Mouse (Mus musculus) embryonic facial prominence, embryonic 12.5 days (tissue): Measurements from ENCODE around the gene Ddx24. TPM values are rescaled to one million over a fixed set of nuclear protein-coding genes. Genes with fewer than 3 reads are reported as not detected.

Experiments used
- ATAC-seq: fragments of 200-750 bp; cut with Nextera tagmentation; 2 replicates; pipeline ENCODE4 v1.8.0; 2017; ENCODE audit not compliant: insufficient number of reproducible peaks, insufficient read depth, low FRiP score, low TSS enrichment
- H3K27ac ChIP-seq: fragments of 300-500 bp; sonication (generic); 2 replicates; pipeline ENCODE4 v1.5.1; 2016; ENCODE audit warnings: mild to moderate bottlenecking
- H3K27me3 ChIP-seq: fragments of 300-500 bp; sonication (generic); 2 replicates; pipeline ENCODE4 v1.6.1; 2016; ENCODE audit warnings: mild to moderate bottlenecking, moderate library complexity
- H3K36me3 ChIP-seq: fragments of 300-500 bp; sonication (generic); 2 replicates; pipeline ENCODE4 v1.6.1; 2016; ENCODE audit warnings: mild to moderate bottlenecking
- H3K4me1 ChIP-seq: fragments of 300-500 bp; sonication (generic); 2 replicates; pipeline ENCODE4 v1.6.1; 2016
- H3K4me2 ChIP-seq: fragments of 300-500 bp; sonication (generic); replicated peaks from 2 replicates; pipeline ENCODE4 v1.6.1; 2016; ENCODE audit warnings: mild to moderate bottlenecking, moderate library complexity
- H3K4me3 ChIP-seq: fragments of 300-500 bp; sonication (generic); 2 replicates; pipeline ENCODE4 v1.5.1; 2016; ENCODE audit warnings: mild to moderate bottlenecking
- H3K9ac ChIP-seq: fragments of 300-500 bp; sonication (generic); 2 replicates; pipeline ENCODE4 v1.6.1; 2016; ENCODE audit warnings: mild to moderate bottlenecking, moderate library complexity
- H3K9me3 ChIP-seq: fragments of 300-500 bp; sonication (generic); 2 replicates; pipeline ENCODE4 v1.6.1; 2016; ENCODE audit warnings: mild to moderate bottlenecking, moderate library complexity
- WGBS: fragments of 180-500 bp; shearing (Covaris S2); methylation state at CpG from one replicate; pipeline ENCODE4 v1.1.7; 2016; 5-methylcytosine and 5-hydroxymethylcytosine counted together
- polyA plus RNA-seq: library from polyadenylated mRNA; unstranded; fragments of >200 nt; fragmentation: Nextera tagmentation; extraction: Ambion mirVana; gene quantifications from 2 replicates; pipeline ENCODE4 v1.2.1, GENCODE M21; 2016

Gene Ddx24
- polyA plus RNA-seq, 1 experiment from 2014 or later, result 121 TPM

DNA sequence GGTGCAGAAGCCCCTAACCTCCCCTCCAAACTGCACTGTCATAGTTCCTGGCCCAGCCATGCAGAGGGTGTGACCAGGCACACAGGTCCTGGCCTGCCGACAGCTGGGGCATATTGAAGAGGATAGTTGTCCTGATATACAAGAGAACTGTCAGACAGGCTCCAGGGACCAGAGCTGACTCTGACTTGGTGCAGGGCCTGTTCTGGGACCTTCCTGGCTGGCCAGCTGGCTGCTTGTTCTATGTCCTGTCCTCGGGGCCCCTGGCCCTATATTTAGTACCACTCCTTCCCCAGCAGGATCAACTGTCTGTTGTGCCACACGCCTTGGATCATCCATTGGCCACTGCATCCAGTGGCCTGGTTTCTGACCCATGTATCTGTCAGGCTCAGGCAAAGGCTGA, 63.3 kb downstream of the Ddx24 start:
- no peaks in the 10 kb centered on the region for H3K36me3 ChIP-seq
- no peaks in the 10 kb centered on the region for H3K9me3 ChIP-seq
- no peak overlapping the region for H3K4me2 ChIP-seq
- no peak overlapping the region for H3K9ac ChIP-seq
- no peak overlapping the region for H3K27ac ChIP-seq
- no peak for ATAC-seq
- 0 out of 2 replicates have a peak, but pooled peaks cover 5% of the 10 kb centered on the region for H3K4me1 ChIP-seq
- H3K27me3 ChIP-seq, result no peaks in the 10 kb centered on the region
- no peak overlapping the region for H3K4me3 ChIP-seq
- WGBS, result 69% methylated on average over 3 of the region's 3 CpGs

- no peaks in the 10 kb centered on the region for H3K36me3 ChIP-seq
- no peak overlapping the region for H3K4me3 ChIP-seq
- 0 out of 2 replicates have a peak, but pooled peaks cover 5% of the 10 kb centered on the region for H3K4me1 ChIP-seq
- H3K27me3 ChIP-seq, result no peaks in the 10 kb centered on the region
- no peak overlapping the region for H3K4me2 ChIP-seq
- H3K27ac ChIP-seq, result no peak overlapping the region
- ATAC-seq, result no peak
- H3K9ac ChIP-seq, result no peak overlapping the region
- no peaks in the 10 kb centered on the region for H3K9me3 ChIP-seq
- 86% methylated on average over 17 of the region's 17 CpGs for WGBS
These were observed 63.9 kb downstream of the Ddx24 start for GRCm38 (mm10) chr12:103361539-103362307.

GRCm38 (mm10) chr12:103360812-103361211, 64.8 kb downstream of the Ddx24 start:
- no peaks in the 10 kb centered on the region for H3K27me3 ChIP-seq
- H3K4me2 ChIP-seq, result no peak overlapping the region
- no peak overlapping the region for H3K4me3 ChIP-seq
- H3K27ac ChIP-seq, result no peak overlapping the region
- H3K36me3 ChIP-seq, result no peaks in the 10 kb centered on the region
- H3K4me1 ChIP-seq, result 0 out of 2 replicates have a peak, but pooled peaks cover 5% of the 10 kb centered on the region
- ATAC-seq, result no peak
- H3K9me3 ChIP-seq, result no peaks in the 10 kb centered on the region
- H3K9ac ChIP-seq, result no peak overlapping the region
- WGBS, result 81% methylated on average over 8 of the region's 8 CpGs

DNA sequence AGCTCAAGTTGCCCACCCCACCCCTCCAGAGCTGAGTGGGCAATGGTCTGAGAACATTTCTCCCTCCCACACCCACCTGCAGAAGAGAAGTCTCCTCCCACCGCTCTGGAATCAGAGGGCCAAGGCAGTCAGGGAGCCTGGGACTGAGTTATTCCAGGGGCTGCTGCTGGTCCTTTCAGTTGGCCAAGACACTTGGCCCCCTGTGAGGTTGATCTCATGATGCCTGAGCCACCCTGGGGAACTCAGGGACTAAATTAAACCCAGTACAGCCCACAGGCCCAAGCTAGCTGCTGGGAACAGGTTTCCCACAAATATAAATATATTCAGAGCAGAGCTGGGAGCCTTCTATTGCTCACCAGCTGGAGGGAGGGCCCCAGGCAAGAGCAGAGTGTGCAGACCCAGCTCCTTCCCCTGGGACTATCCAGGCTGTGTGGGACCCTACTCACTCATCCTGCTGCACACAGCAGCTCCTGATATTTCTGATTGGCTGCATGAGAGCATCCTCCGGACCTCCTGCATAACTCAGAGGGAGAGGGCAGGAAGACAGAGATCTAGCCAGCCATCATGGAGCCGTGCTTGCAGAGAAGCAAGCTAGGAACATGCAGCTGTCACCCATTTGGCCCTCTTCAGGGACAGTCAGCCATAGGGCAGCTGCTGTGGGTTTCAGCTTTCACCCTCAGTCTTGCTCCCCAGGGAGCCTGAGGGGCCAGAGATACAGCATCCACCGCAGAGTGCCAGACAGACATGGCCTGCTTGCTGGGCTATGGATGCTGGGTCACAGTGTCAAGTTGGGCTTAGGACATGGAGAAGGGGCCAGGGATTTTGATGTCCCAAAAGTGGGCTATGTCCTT, 66.5 kb downstream of the Ddx24 start:
- Histone ChIP-seq H3K9ac (no peak overlapping the region), H3K27me3 (no peaks in the 10 kb centered on the region), H3K27ac (no peak overlapping the region), H3K36me3 (no peaks in the 10 kb centered on the region), H3K4me3 (no peak overlapping the region), H3K4me2 (no peak overlapping the region), H3K4me1 (0 out of 2 replicates have a peak, but pooled peaks cover 5% of the 10 kb centered on the region), H3K9me3 (no peaks in the 10 kb centered on the region)
- 43% methylated on average over 4 of the region's 4 CpGs for WGBS
- ATAC-seq, result 0 out of 2 replicates have a peak, but pooled peaks have one; percentile 22

- Histone ChIP-seq H3K4me1 (0 out of 2 replicates have a peak, but pooled peaks cover 5% of the 10 kb centered on the region), H3K27ac (no peak overlapping the region), H3K4me2 (no peak overlapping the region), H3K9me3 (no peaks in the 10 kb centered on the region), H3K36me3 (no peaks in the 10 kb centered on the region), H3K27me3 (no peaks in the 10 kb centered on the region), H3K9ac (no peak overlapping the region), H3K4me3 (no peak overlapping the region)
- 72% methylated on average over 8 of the region's 8 CpGs for WGBS
- ATAC-seq, result no peak
These were observed 67.4 kb downstream of the Ddx24 start for GRCm38 (mm10) chr12:103358216-103358615.

Other genes with a start within 250 kb of the Ddx24 start
- 0.61 and 0.79 TPM in 2 replicates for gene Prima1, start 183.7 kb downstream of the Ddx24 start, polyA plus RNA-seq
- gene Fam181a, start 114.9 kb downstream of the Ddx24 start, polyA plus RNA-seq, result 0.69 and 1.3 TPM in 2 replicates
- 2.1 and 2.4 TPM in 2 replicates for gene Asb2, start 69.8 kb downstream of the Ddx24 start, polyA plus RNA-seq
- 12.7 and 14.1 TPM in 2 replicates for gene Otub2, start 37.1 kb downstream of the Ddx24 start, polyA plus RNA-seq
- gene 9330161L09Rik, start 18.0 kb downstream of the Ddx24 start, polyA plus RNA-seq, result 0.38 and 0.49 TPM in 2 replicates
- 9.9 and 12.1 TPM in 2 replicates for gene Ifi27, start 8.4 kb upstream of the Ddx24 start, polyA plus RNA-seq
- 1.7 and 2.0 TPM in 2 replicates for gene Ifi27l2a, start 17.9 kb upstream of the Ddx24 start, polyA plus RNA-seq
- not detected in 2 replicates for gene Ifi27l2b, start 31.4 kb upstream of the Ddx24 start, polyA plus RNA-seq
- gene Ppp4r4, start 106.5 kb upstream of the Ddx24 start, polyA plus RNA-seq, result 2.3 and 2.4 TPM in 2 replicates
- gene Serpina10, start 205.6 kb upstream of the Ddx24 start, polyA plus RNA-seq, result not detected in 2 replicates
- 0.46 and 0.55 TPM in 2 replicates for gene Serpina6, start 231.4 kb upstream of the Ddx24 start, polyA plus RNA-seq